11 mouse cellular contexts compared by ENCODE assay signal in the genomic region with DNA sequence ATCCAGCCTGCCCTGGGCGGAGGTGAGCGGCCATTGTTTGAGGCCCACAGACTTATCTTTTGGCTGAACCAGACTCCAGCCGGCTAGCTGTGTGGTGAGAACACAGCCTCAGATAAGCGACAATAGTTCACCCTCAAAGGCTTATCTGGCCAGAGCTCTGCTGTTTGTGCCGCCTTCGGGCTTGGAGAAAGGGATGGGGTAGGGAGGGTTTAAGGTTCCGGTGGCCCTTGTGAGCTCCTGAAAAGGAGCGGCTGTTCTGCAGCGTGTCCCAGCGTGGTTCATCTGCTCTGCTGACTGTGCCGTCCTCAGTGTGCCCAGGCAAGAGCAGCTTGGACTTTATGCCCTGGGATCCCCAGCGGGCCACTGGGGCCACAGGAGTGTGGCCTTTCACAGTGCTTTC. TPM values are rescaled to one million over a fixed set of nuclear protein-coding genes. Genes with fewer than 3 reads are reported as not detected.
DNase-seq lines count a peak whose midpoint lies in the region; ATAC-seq lines count a peak whose summit lies in the region.
"Had no signal": no experiment of that assay in that cellular context is flagged by ENCODE, and none has a peak within 500 bp of the region (broad histone marks: within the 10 kb centered on the region; RNA-seq: fewer than 3 reads in every experiment).

No protein-coding gene starts in this region.

- peaks cover 97% of the 10 kb centered on the region for H3K36me3 ChIP-seq in forebrain, embryonic 10.5 days (replicated peaks)
- peaks cover 13% of the 10 kb centered on the region for H3K36me3 ChIP-seq in forebrain, embryonic 16.5 days (ENCODE audit: control insufficient read depth, insufficient read depth)
- peaks cover 77% of the 10 kb centered on the region for H3K36me3 ChIP-seq in midbrain, embryonic 12.5 days
- H3K36me3 ChIP-seq in midbrain, embryonic 14.5 days (ENCODE audit: control insufficient read depth, insufficient read depth, low read length): peaks cover 80% of the 10 kb centered on the region
- peaks cover 98% of the 10 kb centered on the region for H3K36me3 ChIP-seq in limb, embryonic 10.5 days
- H3K36me3 ChIP-seq in stomach, embryonic 16.5 days (ENCODE audit: control insufficient read depth, insufficient read depth, low read length): peaks cover 13% of the 10 kb centered on the region; the same call in 1 of the 2 replicates

- no peak overlapping the region for H3K4me2 ChIP-seq in forebrain, embryonic 16.5 days (ENCODE audit: low read length)
- H3K4me2 ChIP-seq in midbrain, embryonic 12.5 days (replicated peaks): no peak overlapping the region
- H3K4me2 ChIP-seq in midbrain, embryonic 14.5 days (ENCODE audit: low read length): no peak overlapping the region
- 0 out of 2 replicates have a peak overlapping the region, but pooled peaks have one; percentile 8 for H3K4me2 ChIP-seq in stomach, embryonic 16.5 days (ENCODE audit: low read depth, low read length)
- H3K4me2 ChIP-seq: embryonic facial prominence, embryonic 12.5 days; limb, embryonic 12.5 days had no signal

- no peak for ATAC-seq in forebrain, embryonic 16.5 days
- ATAC-seq in midbrain, embryonic 12.5 days (ENCODE audit: low FRiP score, low read depth): no peak
- no peak for ATAC-seq in midbrain, embryonic 14.5 days (ENCODE audit: low FRiP score, low TSS enrichment)
- ATAC-seq in stomach, embryonic 16.5 days (ENCODE audit: insufficient read depth, low FRiP score): peak; percentile 29; the same call in 1 of the 2 replicates

- intact Hi-C loops in left cerebral cortex, postnatal 36 days (cut with DNase I): no loop called here

- no peak overlapping the region for H3K9ac ChIP-seq in forebrain, embryonic 16.5 days (replicated peaks; ENCODE audit: low read depth, low read length)
- H3K9ac ChIP-seq in midbrain, embryonic 12.5 days (replicated peaks): 0 out of 2 replicates have a peak overlapping the region, but pooled peaks have one; percentile 20
- H3K9ac ChIP-seq in midbrain, embryonic 14.5 days (replicated peaks; ENCODE audit: low read length): no peak overlapping the region
- no peak overlapping the region for H3K9ac ChIP-seq in stomach, embryonic 16.5 days (ENCODE audit: low read length)
- H3K9ac ChIP-seq: embryonic facial prominence, embryonic 12.5 days; limb, embryonic 12.5 days had no signal

- H3K9me3 ChIP-seq in forebrain, embryonic 10.5 days: no peaks in the 10 kb centered on the region
- no peaks in the 10 kb centered on the region for H3K9me3 ChIP-seq in forebrain, embryonic 16.5 days (ENCODE audit: control insufficient read depth, low read length)
- no peaks in the 10 kb centered on the region for H3K9me3 ChIP-seq in midbrain, embryonic 12.5 days
- H3K9me3 ChIP-seq in midbrain, embryonic 14.5 days (ENCODE audit: control insufficient read depth, low read length): no peaks in the 10 kb centered on the region
- no peaks in the 10 kb centered on the region for H3K9me3 ChIP-seq in limb, embryonic 10.5 days (replicated peaks)
- no peaks in the 10 kb centered on the region for H3K9me3 ChIP-seq in stomach, embryonic 16.5 days (replicated peaks; ENCODE audit: control insufficient read depth, low read length)
- H3K9me3 ChIP-seq: embryonic facial prominence, embryonic 12.5 days; limb, embryonic 12.5 days had no signal

- H3K4me1 ChIP-seq in forebrain, embryonic 10.5 days: peaks cover 25% of the 10 kb centered on the region
- H3K4me1 ChIP-seq in forebrain, embryonic 16.5 days (replicated peaks; ENCODE audit: control insufficient read depth, insufficient read depth, low read length): peaks cover 10% of the 10 kb centered on the region
- H3K4me1 ChIP-seq in midbrain, embryonic 12.5 days: peaks cover 11% of the 10 kb centered on the region
- H3K4me1 ChIP-seq in midbrain, embryonic 14.5 days (ENCODE audit: control insufficient read depth, insufficient read depth, low read length): peaks cover 6% of the 10 kb centered on the region
- H3K4me1 ChIP-seq in limb, embryonic 10.5 days: peaks cover 17% of the 10 kb centered on the region
- H3K4me1 ChIP-seq in stomach, embryonic 16.5 days (ENCODE audit: control insufficient read depth, insufficient read depth, low read length): peaks cover 26% of the 10 kb centered on the region

- no peaks in the 10 kb centered on the region for H3K27me3 ChIP-seq in forebrain, embryonic 10.5 days (ENCODE audit: poor library complexity, severe bottlenecking)
- H3K27me3 ChIP-seq in forebrain, embryonic 16.5 days (replicated peaks; ENCODE audit: control insufficient read depth, insufficient read depth, low read length): no peaks in the 10 kb centered on the region
- H3K27me3 ChIP-seq in midbrain, embryonic 12.5 days: no peaks in the 10 kb centered on the region
- no peaks in the 10 kb centered on the region for H3K27me3 ChIP-seq in midbrain, embryonic 14.5 days (ENCODE audit: control insufficient read depth, insufficient read depth, low read length)
- H3K27me3 ChIP-seq in limb, embryonic 10.5 days (ENCODE audit: low read depth, poor library complexity, severe bottlenecking): no peaks in the 10 kb centered on the region
- no peaks in the 10 kb centered on the region for H3K27me3 ChIP-seq in stomach, embryonic 16.5 days (ENCODE audit: control insufficient read depth, insufficient read depth, low read length)
- H3K27me3 ChIP-seq: embryonic facial prominence, embryonic 12.5 days; limb, embryonic 12.5 days had no signal

- DNase-seq in forebrain, embryonic 10.5 days (ENCODE audit: extremely low spot score, low spot score): no peak
- DNase-seq in midbrain, embryonic 14.5 days: no peak
- no peak for DNase-seq in limb, embryonic 10.5 days (ENCODE audit: low spot score)
- DNase-seq in urinary bladder, postnatal 36 days (ENCODE audit: low spot score in 2 of 2): no peak
- DNase-seq in left cerebral cortex, postnatal 36 days (ENCODE audit: low spot score in 2 of 2): no peak
- DNase-seq: gastrocnemius, postnatal 14 days had no signal

- H3K27ac ChIP-seq in forebrain, embryonic 10.5 days: peak overlapping the region; percentile 62
- no peak overlapping the region for H3K27ac ChIP-seq in forebrain, embryonic 16.5 days (ENCODE audit: low read length)
- H3K27ac ChIP-seq in midbrain, embryonic 12.5 days (replicated peaks): no peak overlapping the region
- no peak overlapping the region for H3K27ac ChIP-seq in midbrain, embryonic 14.5 days (replicated peaks; ENCODE audit: low read depth, low read length)
- H3K27ac ChIP-seq in limb, embryonic 10.5 days: 0 out of 2 replicates have a peak overlapping the region, but pooled peaks have one; percentile 5
- peak overlapping the region; percentile 74 for H3K27ac ChIP-seq in stomach, embryonic 16.5 days (ENCODE audit: low read length)
- H3K27ac ChIP-seq: embryonic facial prominence, embryonic 12.5 days; limb, embryonic 12.5 days had no signal

- H3K4me3 ChIP-seq in forebrain, embryonic 10.5 days: peak overlapping the region; percentile 12; the same call in 1 of the 2 replicates
- no peak overlapping the region for H3K4me3 ChIP-seq in forebrain, embryonic 16.5 days (replicated peaks; ENCODE audit: low read length)
- H3K4me3 ChIP-seq in midbrain, embryonic 12.5 days: no peak overlapping the region
- no peak overlapping the region for H3K4me3 ChIP-seq in midbrain, embryonic 14.5 days (replicated peaks; ENCODE audit: low read depth, low read length)
- no peak overlapping the region for H3K4me3 ChIP-seq in limb, embryonic 10.5 days
- no peak overlapping the region for H3K4me3 ChIP-seq in stomach, embryonic 16.5 days (replicated peaks; ENCODE audit: low read length)
- H3K4me3 ChIP-seq: embryonic facial prominence, embryonic 12.5 days; limb, embryonic 12.5 days had no signal

- WGBS in forebrain, embryonic 10.5 days: 87% methylated on average over 12 of the region's 12 CpGs
- 92% methylated on average over 12 of the region's 12 CpGs for WGBS in forebrain, embryonic 16.5 days
- WGBS in midbrain, embryonic 12.5 days: 95% methylated on average over 12 of the region's 12 CpGs
- 93% methylated on average over 12 of the region's 12 CpGs for WGBS in midbrain, embryonic 14.5 days
- WGBS in limb, embryonic 10.5 days: 87% methylated on average over 12 of the region's 12 CpGs
- WGBS in stomach, embryonic 16.5 days: 76% methylated on average over 12 of the region's 12 CpGs

RNA-seq across cellular contexts. Expression of gene Ehd1, which starts 8.0 kb away (rescaled TPM):
- polyA plus RNA-seq in forebrain, embryonic 10.5 days (2016; fragmentation: Nextera tagmentation; extraction: Ambion mirVana): 76.8 and 82.1 TPM in 2 replicates
- polyA plus RNA-seq in forebrain, embryonic 16.5 days (2015; fragmentation: Nextera tagmentation; extraction: Ambion mirVana): 105 and 106 TPM in 2 replicates
- 90.8 and 96.9 TPM in 2 replicates for polyA plus RNA-seq in midbrain, embryonic 12.5 days (2016; fragmentation: Nextera tagmentation; extraction: Ambion mirVana)
- polyA plus RNA-seq in midbrain, embryonic 14.5 days (2014; fragmentation: Nextera tagmentation; extraction: Ambion mirVana): 75.0 and 80.1 TPM in 2 replicates
- 72.5 and 74.9 TPM in 2 replicates for polyA plus RNA-seq in limb, embryonic 10.5 days (2016; fragmentation: Nextera tagmentation; extraction: Ambion mirVana)
- 77.2 and 98.4 TPM in 2 replicates for polyA plus RNA-seq in stomach, embryonic 16.5 days (2015; fragmentation: Nextera tagmentation; extraction: Ambion mirVana)
- total RNA-seq in left cerebral cortex, postnatal 36 days (2021): 10 to 100 TPM; 38.2 to 42.2 TPM

RNA-seq across cellular contexts. Expression of gene Cdc42bpg, which starts 21.8 kb away (rescaled TPM):
- polyA plus RNA-seq in forebrain, embryonic 10.5 days (2016; fragmentation: Nextera tagmentation; extraction: Ambion mirVana): 0.23 and 0.24 TPM in 2 replicates
- polyA plus RNA-seq in forebrain, embryonic 16.5 days (2015; fragmentation: Nextera tagmentation; extraction: Ambion mirVana): 0.52 and 1.1 TPM in 2 replicates
- 0.29 and 0.37 TPM in 2 replicates for polyA plus RNA-seq in midbrain, embryonic 12.5 days (2016; fragmentation: Nextera tagmentation; extraction: Ambion mirVana)
- 0.43 and 1.3 TPM in 2 replicates for polyA plus RNA-seq in midbrain, embryonic 14.5 days (2014; fragmentation: Nextera tagmentation; extraction: Ambion mirVana)
- polyA plus RNA-seq in limb, embryonic 10.5 days (2016; fragmentation: Nextera tagmentation; extraction: Ambion mirVana): 0.15 and 0.38 TPM in 2 replicates
- 1.9 and 2.0 TPM in 2 replicates for polyA plus RNA-seq in stomach, embryonic 16.5 days (2015; fragmentation: Nextera tagmentation; extraction: Ambion mirVana)
- total RNA-seq in left cerebral cortex, postnatal 36 days (2021): 1 to 10 TPM; 3.3 to 3.4 TPM

RNA-seq across cellular contexts. Expression of gene Atg2a, which starts 43.0 kb away (rescaled TPM):
- polyA plus RNA-seq in forebrain, embryonic 10.5 days (2016; fragmentation: Nextera tagmentation; extraction: Ambion mirVana): 11.1 and 11.4 TPM in 2 replicates
- 11.2 and 13.1 TPM in 2 replicates for polyA plus RNA-seq in forebrain, embryonic 16.5 days (2015; fragmentation: Nextera tagmentation; extraction: Ambion mirVana)
- 13.6 and 14.2 TPM in 2 replicates for polyA plus RNA-seq in midbrain, embryonic 12.5 days (2016; fragmentation: Nextera tagmentation; extraction: Ambion mirVana)
- 13.7 and 15.4 TPM in 2 replicates for polyA plus RNA-seq in midbrain, embryonic 14.5 days (2014; fragmentation: Nextera tagmentation; extraction: Ambion mirVana)
- polyA plus RNA-seq in limb, embryonic 10.5 days (2016; fragmentation: Nextera tagmentation; extraction: Ambion mirVana): 11.4 and 13.0 TPM in 2 replicates
- 9.3 and 11.2 TPM in 2 replicates for polyA plus RNA-seq in stomach, embryonic 16.5 days (2015; fragmentation: Nextera tagmentation; extraction: Ambion mirVana)
- 10 to 100 TPM; 32.3 to 39.4 TPM for total RNA-seq in left cerebral cortex, postnatal 36 days (2021)

RNA-seq across cellular contexts. Expression of gene Ppp2r5b, which starts 48.8 kb away (rescaled TPM):
- polyA plus RNA-seq in forebrain, embryonic 10.5 days (2016; fragmentation: Nextera tagmentation; extraction: Ambion mirVana): 21.6 and 24.4 TPM in 2 replicates
- polyA plus RNA-seq in forebrain, embryonic 16.5 days (2015; fragmentation: Nextera tagmentation; extraction: Ambion mirVana): 106 and 117 TPM in 2 replicates
- polyA plus RNA-seq in midbrain, embryonic 12.5 days (2016; fragmentation: Nextera tagmentation; extraction: Ambion mirVana): 61.3 and 66.1 TPM in 2 replicates
- 117 and 142 TPM in 2 replicates for polyA plus RNA-seq in midbrain, embryonic 14.5 days (2014; fragmentation: Nextera tagmentation; extraction: Ambion mirVana)
- polyA plus RNA-seq in limb, embryonic 10.5 days (2016; fragmentation: Nextera tagmentation; extraction: Ambion mirVana): 16.6 and 17.2 TPM in 2 replicates
- polyA plus RNA-seq in stomach, embryonic 16.5 days (2015; fragmentation: Nextera tagmentation; extraction: Ambion mirVana): 20.6 and 22.1 TPM in 2 replicates
- total RNA-seq in left cerebral cortex, postnatal 36 days (2021): 100 to 1,000 TPM; 160 to 173 TPM

RNA-seq across cellular contexts. Expression of gene Men1, which starts 50.3 kb away (rescaled TPM):
- polyA plus RNA-seq in forebrain, embryonic 10.5 days (2016; fragmentation: Nextera tagmentation; extraction: Ambion mirVana): 115 and 130 TPM in 2 replicates
- 96.1 and 96.5 TPM in 2 replicates for polyA plus RNA-seq in forebrain, embryonic 16.5 days (2015; fragmentation: Nextera tagmentation; extraction: Ambion mirVana)
- polyA plus RNA-seq in midbrain, embryonic 12.5 days (2016; fragmentation: Nextera tagmentation; extraction: Ambion mirVana): 99.0 and 103 TPM in 2 replicates
- 54.8 and 55.4 TPM in 2 replicates for polyA plus RNA-seq in midbrain, embryonic 14.5 days (2014; fragmentation: Nextera tagmentation; extraction: Ambion mirVana)
- 118 and 120 TPM in 2 replicates for polyA plus RNA-seq in limb, embryonic 10.5 days (2016; fragmentation: Nextera tagmentation; extraction: Ambion mirVana)
- 59.0 and 60.2 TPM in 2 replicates for polyA plus RNA-seq in stomach, embryonic 16.5 days (2015; fragmentation: Nextera tagmentation; extraction: Ambion mirVana)
- 10 to 100 TPM; 67.5 to 73.7 TPM for total RNA-seq in left cerebral cortex, postnatal 36 days (2021)

Comparison
In these comparisons a context has a peak if more than half of its experiments do, and no peak if none do; other contexts are left out.
1. H3K27ac ChIP-seq: peak in forebrain, embryonic 10.5 days (single experiment), limb, embryonic 10.5 days (single experiment) and stomach, embryonic 16.5 days (single experiment); none in forebrain, embryonic 16.5 days (single experiment), midbrain, embryonic 12.5 days (single experiment) and midbrain, embryonic 14.5 days (single experiment).